Mouse (Mus musculus): ENCODE measurements around the gene Dclk1. TPM values are rescaled to one million over a fixed set of nuclear protein-coding genes. Genes with fewer than 3 reads are reported as not detected.

The Dclk1 gene
- polyA plus RNA-seq, 1 experiment from 2014 or later, result 277 TPM

DNA sequence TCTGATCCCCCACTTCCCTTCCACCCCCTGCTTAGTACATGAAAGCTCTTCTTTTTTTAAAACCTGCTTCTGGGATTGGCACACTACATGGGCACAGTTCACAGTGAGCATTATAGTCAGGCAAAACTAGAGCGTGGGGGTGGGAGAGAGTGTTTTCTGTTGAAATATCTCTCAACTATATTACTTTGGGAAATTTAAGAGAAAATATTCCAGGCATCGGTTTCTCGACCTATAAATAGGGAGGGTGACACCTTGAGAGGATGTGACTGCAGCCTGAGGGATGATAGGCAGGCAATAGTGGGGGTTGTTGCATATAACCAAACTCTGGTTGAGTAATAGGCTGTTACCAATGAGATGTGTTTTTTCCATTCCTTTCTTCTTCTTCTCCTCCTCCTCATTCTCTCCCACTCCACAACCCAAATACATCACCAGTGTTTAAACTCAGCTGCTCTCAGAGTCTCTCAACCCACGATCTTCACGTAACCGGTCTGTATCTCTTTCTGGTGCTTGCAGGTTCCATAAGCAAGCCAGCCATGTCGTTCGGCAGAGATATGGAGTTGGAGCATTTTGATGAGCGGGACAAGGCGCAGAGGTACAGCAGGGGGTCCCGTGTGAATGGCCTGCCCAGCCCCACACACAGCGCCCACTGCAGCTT is 4.6 kb downstream of the Dclk1 start:
- Histone ChIP-seq H3K4me2 (ENCODE audit: low read length) (no peak overlapping the region), H3K4me1 (replicated peaks; ENCODE audit: control insufficient read depth, insufficient read depth, low read length) (peaks cover 59% of the 10 kb centered on the region), H3K4me3 (replicated peaks; ENCODE audit: low read length) (no peak overlapping the region), H3K9ac (replicated peaks; ENCODE audit: low read depth, low read length) (no peak overlapping the region), H3K27me3 (replicated peaks; ENCODE audit: control insufficient read depth, insufficient read depth, low read length) (no peaks in the 10 kb centered on the region), H3K36me3 (ENCODE audit: control insufficient read depth, insufficient read depth) (peaks cover 8% of the 10 kb centered on the region; the same call in 1 of the 2 replicates), H3K9me3 (ENCODE audit: control insufficient read depth, low read length) (no peaks in the 10 kb centered on the region), H3K27ac (ENCODE audit: low read length) (no peak overlapping the region)
- WGBS, result 91% methylated on average over 12 of the region's 12 CpGs
- no peak for ATAC-seq

DNA sequence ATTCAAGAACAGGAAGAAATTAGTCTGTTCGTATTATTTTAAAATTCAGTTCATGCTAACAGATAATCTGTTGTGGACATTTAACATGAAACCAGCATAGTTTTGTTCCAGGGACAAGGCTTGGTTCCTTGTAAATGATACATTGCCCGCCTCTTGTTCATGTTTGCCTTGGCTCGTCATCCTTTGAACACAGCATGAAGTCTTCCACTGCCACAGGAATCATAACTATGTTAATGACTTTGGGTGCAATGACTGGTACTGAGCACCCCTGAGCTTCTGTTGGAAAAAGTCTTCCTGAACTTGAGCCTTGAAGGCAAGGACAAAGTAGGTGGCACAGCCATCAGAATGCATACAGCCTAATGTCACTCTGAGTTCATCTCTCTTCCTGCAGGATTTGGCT is 5.9 kb downstream of the Dclk1 start:
- Histone ChIP-seq H3K9me3 (ENCODE audit: control insufficient read depth, low read length) (peaks cover 2% of the 10 kb centered on the region; the same call in 1 of the 2 replicates), H3K4me2 (ENCODE audit: low read length) (no peak overlapping the region), H3K36me3 (ENCODE audit: control insufficient read depth, insufficient read depth) (peaks cover 11% of the 10 kb centered on the region), H3K27ac (ENCODE audit: low read length) (no peak overlapping the region), H3K4me3 (replicated peaks; ENCODE audit: low read length) (no peak overlapping the region), H3K27me3 (replicated peaks; ENCODE audit: control insufficient read depth, insufficient read depth, low read length) (no peaks in the 10 kb centered on the region), H3K9ac (replicated peaks; ENCODE audit: low read depth, low read length) (no peak overlapping the region), H3K4me1 (replicated peaks; ENCODE audit: control insufficient read depth, insufficient read depth, low read length) (peaks cover 54% of the 10 kb centered on the region)
- WGBS, result 74% methylated on average over 3 of the region's 3 CpGs
- ATAC-seq, result peak; percentile 1; the same call in 1 of the 2 replicates

DNA sequence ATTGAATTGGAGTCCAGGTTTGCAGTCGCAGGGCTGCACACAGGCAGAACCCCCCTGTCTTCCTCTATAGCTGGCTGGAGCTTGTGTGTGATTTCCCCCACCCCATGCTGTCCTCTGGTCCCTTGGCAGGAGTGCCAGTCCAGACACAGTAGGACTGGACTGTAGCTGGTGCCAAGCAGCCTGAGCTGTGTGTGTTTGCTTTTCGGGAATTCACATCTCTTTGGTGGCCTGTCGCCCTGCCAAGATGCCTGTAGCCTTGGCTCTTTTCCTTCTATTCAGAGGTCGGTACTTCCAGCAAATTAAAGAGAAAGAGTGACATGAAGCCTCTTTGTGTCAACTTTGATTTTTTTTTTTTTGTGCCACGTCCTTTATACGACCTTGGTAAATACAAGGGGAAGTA is 6.3 kb downstream of the Dclk1 start:
- Histone ChIP-seq H3K27ac (ENCODE audit: low read length) (no peak overlapping the region), H3K9me3 (ENCODE audit: control insufficient read depth, low read length) (peaks cover 2% of the 10 kb centered on the region; the same call in 1 of the 2 replicates), H3K4me1 (replicated peaks; ENCODE audit: control insufficient read depth, insufficient read depth, low read length) (peaks cover 54% of the 10 kb centered on the region), H3K9ac (replicated peaks; ENCODE audit: low read depth, low read length) (no peak overlapping the region), H3K4me2 (ENCODE audit: low read length) (no peak overlapping the region), H3K27me3 (replicated peaks; ENCODE audit: control insufficient read depth, insufficient read depth, low read length) (no peaks in the 10 kb centered on the region), H3K36me3 (ENCODE audit: control insufficient read depth, insufficient read depth) (peaks cover 14% of the 10 kb centered on the region), H3K4me3 (replicated peaks; ENCODE audit: low read length) (no peak overlapping the region)
- 21% methylated on average over 6 of the region's 6 CpGs for WGBS
- peak; percentile 87 for ATAC-seq

DNA sequence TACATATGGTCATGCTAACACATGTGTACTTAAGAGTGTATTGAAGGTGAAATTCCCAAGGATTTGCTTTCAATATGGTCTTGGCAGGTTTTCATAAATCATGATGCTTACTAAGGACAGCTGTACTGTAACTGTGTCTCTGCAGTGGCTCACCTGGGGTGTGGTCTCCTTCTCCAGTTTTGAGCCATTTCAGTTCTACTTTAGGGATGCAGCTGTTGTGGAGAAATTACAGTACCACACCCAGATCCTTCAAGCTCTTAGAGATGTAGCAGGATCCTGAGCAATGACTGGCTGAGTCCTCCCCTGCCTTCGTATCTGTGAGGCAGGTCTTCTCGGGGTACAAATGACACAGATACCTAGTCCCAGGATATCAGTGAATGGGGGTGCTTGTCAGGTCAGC is 8.5 kb downstream of the Dclk1 start:
- peaks cover 2% of the 10 kb centered on the region; the same call in 1 of the 2 replicates for H3K9me3 ChIP-seq (ENCODE audit: control insufficient read depth, low read length)
- H3K4me1 ChIP-seq (replicated peaks; ENCODE audit: control insufficient read depth, insufficient read depth, low read length), result peaks cover 41% of the 10 kb centered on the region
- H3K27ac ChIP-seq (ENCODE audit: low read length), result no peak overlapping the region
- no peaks in the 10 kb centered on the region for H3K27me3 ChIP-seq (replicated peaks; ENCODE audit: control insufficient read depth, insufficient read depth, low read length)
- no peak for ATAC-seq
- 85% methylated on average over 2 of the region's 2 CpGs for WGBS
- H3K36me3 ChIP-seq (ENCODE audit: control insufficient read depth, insufficient read depth), result peaks cover 16% of the 10 kb centered on the region
- H3K4me3 ChIP-seq (replicated peaks; ENCODE audit: low read length), result no peak overlapping the region
- no peak overlapping the region; the same call in 1 of the 2 replicates for H3K4me2 ChIP-seq (ENCODE audit: low read length)
- no peak overlapping the region for H3K9ac ChIP-seq (replicated peaks; ENCODE audit: low read depth, low read length)

DNA sequence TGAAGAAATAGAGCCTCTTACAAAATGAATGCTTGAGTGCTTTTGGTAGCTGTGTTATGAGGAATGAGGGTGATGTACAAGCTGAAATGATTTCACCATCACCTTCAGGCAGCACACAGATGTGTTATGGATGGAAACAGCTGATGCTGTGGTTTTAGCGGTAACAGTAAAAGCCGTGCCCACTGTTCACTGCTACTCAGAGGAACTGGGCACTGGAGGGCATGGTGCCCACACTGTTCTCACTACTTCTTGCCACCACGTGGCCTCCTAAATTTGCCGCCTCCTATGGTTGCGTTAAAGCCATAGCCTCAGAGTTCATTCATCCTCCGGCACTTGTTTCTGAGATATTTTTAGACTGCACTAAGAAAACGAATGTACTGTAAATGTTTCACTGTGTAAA is 18.0 kb downstream of the Dclk1 start:
- no peak for ATAC-seq
- Histone ChIP-seq H3K27ac (ENCODE audit: low read length) (no peak overlapping the region), H3K4me3 (replicated peaks; ENCODE audit: low read length) (no peak overlapping the region), H3K27me3 (replicated peaks; ENCODE audit: control insufficient read depth, insufficient read depth, low read length) (no peaks in the 10 kb centered on the region), H3K4me1 (replicated peaks; ENCODE audit: control insufficient read depth, insufficient read depth, low read length) (peaks cover 8% of the 10 kb centered on the region), H3K4me2 (ENCODE audit: low read length) (no peak overlapping the region), H3K36me3 (ENCODE audit: control insufficient read depth, insufficient read depth) (0 out of 2 replicates have a peak, but pooled peaks cover 4% of the 10 kb centered on the region), H3K9me3 (ENCODE audit: control insufficient read depth, low read length) (no peaks in the 10 kb centered on the region), H3K9ac (replicated peaks; ENCODE audit: low read depth, low read length) (no peak overlapping the region)
- WGBS, result 85% methylated on average over 7 of the region's 7 CpGs

DNA sequence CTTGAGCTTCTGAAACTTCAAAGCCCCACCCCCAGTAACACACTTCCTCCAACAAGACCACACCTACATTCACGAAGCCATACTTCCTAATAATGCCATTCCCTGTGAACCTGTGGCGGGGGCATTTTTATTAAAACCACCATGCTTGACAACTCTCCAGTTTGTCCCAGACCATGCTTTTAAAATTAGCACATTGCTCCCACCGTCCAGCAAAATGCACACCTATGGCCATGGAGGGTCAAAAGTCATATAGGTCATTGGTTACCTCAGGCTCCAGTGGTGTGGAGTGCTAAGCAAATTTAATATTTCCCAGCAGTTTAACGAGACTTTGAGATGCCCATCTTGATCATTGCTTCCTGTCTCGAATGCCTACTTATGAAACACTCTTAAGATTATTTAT is 23.9 kb downstream of the Dclk1 start:
- Histone ChIP-seq H3K9ac (replicated peaks; ENCODE audit: low read depth, low read length) (no peak overlapping the region), H3K4me2 (ENCODE audit: low read length) (no peak overlapping the region), H3K27me3 (replicated peaks; ENCODE audit: control insufficient read depth, insufficient read depth, low read length) (no peaks in the 10 kb centered on the region), H3K4me3 (replicated peaks; ENCODE audit: low read length) (no peak overlapping the region), H3K4me1 (replicated peaks; ENCODE audit: control insufficient read depth, insufficient read depth, low read length) (peaks cover 5% of the 10 kb centered on the region; the same call in 1 of the 2 replicates), H3K36me3 (ENCODE audit: control insufficient read depth, insufficient read depth) (0 out of 2 replicates have a peak, but pooled peaks cover 2% of the 10 kb centered on the region), H3K27ac (ENCODE audit: low read length) (no peak overlapping the region), H3K9me3 (ENCODE audit: control insufficient read depth, low read length) (no peaks in the 10 kb centered on the region)
- ATAC-seq, result no peak
- WGBS, result 95% methylated on average over 5 of the region's 5 CpGs

DNA sequence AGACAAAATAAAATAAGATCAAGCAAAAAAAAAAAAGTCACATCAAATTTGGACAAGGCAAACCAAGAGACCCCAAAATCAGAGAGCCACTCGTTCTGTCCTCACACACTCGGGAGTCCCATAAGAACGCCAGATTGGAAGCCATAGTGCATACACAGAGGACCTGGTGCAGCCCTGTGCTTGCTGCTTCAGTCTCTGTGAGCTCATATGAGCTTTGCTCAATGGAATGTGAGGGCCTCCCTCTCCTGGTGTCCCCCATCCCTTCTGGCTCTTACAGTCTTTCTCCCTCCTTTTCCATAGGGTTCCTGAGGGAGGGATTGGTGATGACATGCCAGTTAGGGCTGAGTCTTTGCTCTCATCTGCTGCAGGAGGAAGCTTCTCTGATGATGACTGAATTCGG is 27.6 kb downstream of the Dclk1 start:
- Histone ChIP-seq H3K4me1 (replicated peaks; ENCODE audit: control insufficient read depth, insufficient read depth, low read length) (peaks cover 5% of the 10 kb centered on the region; the same call in 1 of the 2 replicates), H3K36me3 (ENCODE audit: control insufficient read depth, insufficient read depth) (0 out of 2 replicates have a peak, but pooled peaks cover under 1% of the 10 kb centered on the region), H3K27me3 (replicated peaks; ENCODE audit: control insufficient read depth, insufficient read depth, low read length) (no peaks in the 10 kb centered on the region), H3K9me3 (ENCODE audit: control insufficient read depth, low read length) (no peaks in the 10 kb centered on the region), H3K27ac (ENCODE audit: low read length) (no peak overlapping the region), H3K9ac (replicated peaks; ENCODE audit: low read depth, low read length) (no peak overlapping the region), H3K4me2 (ENCODE audit: low read length) (no peak overlapping the region), H3K4me3 (replicated peaks; ENCODE audit: low read length) (no peak overlapping the region)
- 88% methylated on average over 4 of the region's 4 CpGs for whole genome bisulfite sequencing
- no peak for ATAC-seq

DNA sequence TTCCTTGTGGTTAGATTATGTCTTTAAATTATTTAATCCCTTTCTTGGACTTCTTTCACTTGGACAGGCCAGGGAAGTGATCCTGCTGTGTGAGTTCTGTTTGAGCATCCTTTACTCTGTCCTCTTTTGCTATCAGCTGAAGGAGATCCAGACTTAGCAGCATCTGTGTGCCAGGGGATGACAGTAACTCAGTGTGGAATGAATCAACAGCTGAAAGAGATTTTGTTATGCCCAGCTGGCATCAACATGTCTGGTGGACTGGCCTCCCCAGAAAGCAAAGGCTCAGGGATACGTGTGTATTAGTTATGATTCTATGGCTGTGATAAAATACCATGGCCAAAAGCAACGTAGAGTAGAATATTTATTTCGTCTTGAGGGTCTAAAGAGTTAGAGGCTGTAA is 28.2 kb downstream of the Dclk1 start:
- no peak for ATAC-seq
- Histone ChIP-seq H3K9ac (replicated peaks; ENCODE audit: low read depth, low read length) (no peak overlapping the region), H3K4me1 (replicated peaks; ENCODE audit: control insufficient read depth, insufficient read depth, low read length) (peaks cover 5% of the 10 kb centered on the region; the same call in 1 of the 2 replicates), H3K27ac (ENCODE audit: low read length) (no peak overlapping the region), H3K4me2 (ENCODE audit: low read length) (no peak overlapping the region), H3K27me3 (replicated peaks; ENCODE audit: control insufficient read depth, insufficient read depth, low read length) (no peaks in the 10 kb centered on the region), H3K4me3 (replicated peaks; ENCODE audit: low read length) (no peak overlapping the region), H3K9me3 (ENCODE audit: control insufficient read depth, low read length) (no peaks in the 10 kb centered on the region), H3K36me3 (ENCODE audit: control insufficient read depth, insufficient read depth) (0 out of 2 replicates have a peak, but pooled peaks cover 2% of the 10 kb centered on the region)
- WGBS, result 82% methylated on average over 3 of the region's 3 CpGs

DNA sequence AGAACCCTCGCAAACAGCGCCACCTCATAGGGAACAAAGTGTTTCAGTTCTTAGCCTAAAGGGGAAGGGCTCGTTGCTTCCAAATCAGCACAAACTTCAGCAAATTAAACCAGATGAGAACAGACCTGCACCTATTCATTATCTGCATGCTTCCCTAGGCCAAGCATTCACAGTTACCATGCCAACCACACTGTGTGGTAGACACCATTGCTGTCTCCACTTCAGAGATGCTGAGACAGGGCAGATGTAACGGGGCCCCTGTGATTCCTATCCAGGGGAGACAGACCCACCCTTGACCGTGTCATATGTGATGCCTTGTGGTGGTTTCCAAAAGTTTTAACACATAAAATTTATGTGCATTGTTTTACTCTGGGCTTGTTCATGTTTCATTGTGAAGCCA is 28.8 kb downstream of the Dclk1 start:
- Histone ChIP-seq H3K36me3 (ENCODE audit: control insufficient read depth, insufficient read depth) (0 out of 2 replicates have a peak, but pooled peaks cover 2% of the 10 kb centered on the region), H3K4me1 (replicated peaks; ENCODE audit: control insufficient read depth, insufficient read depth, low read length) (peaks cover 5% of the 10 kb centered on the region; the same call in 1 of the 2 replicates), H3K9ac (replicated peaks; ENCODE audit: low read depth, low read length) (no peak overlapping the region), H3K4me3 (replicated peaks; ENCODE audit: low read length) (no peak overlapping the region), H3K27me3 (replicated peaks; ENCODE audit: control insufficient read depth, insufficient read depth, low read length) (no peaks in the 10 kb centered on the region), H3K9me3 (ENCODE audit: control insufficient read depth, low read length) (no peaks in the 10 kb centered on the region), H3K27ac (ENCODE audit: low read length) (no peak overlapping the region), H3K4me2 (ENCODE audit: low read length) (no peak overlapping the region)
- WGBS, result 33% methylated on average over 5 of the region's 5 CpGs
- peak; percentile 57; the same call in 1 of the 2 replicates for ATAC-seq

Measured in forebrain, embryonic 16.5 days (tissue).